Mouse (Mus musculus) spleen, postnatal 14 days (tissue): Measurements from ENCODE around the gene Nos2.
"Not testable (repeated sequence)": the region's sequence is repeated elsewhere in the genome, so short reads cannot be mapped to it uniquely, and the experiment has no call there.

Experiments
- DNase-seq, 2 experiments: peaks; one replicate each; pipeline ENCODE4 v3.0.0; 2021 to 2022; ENCODE audit warnings: low spot score in 2 of 2

Gene Nos2

DNA sequence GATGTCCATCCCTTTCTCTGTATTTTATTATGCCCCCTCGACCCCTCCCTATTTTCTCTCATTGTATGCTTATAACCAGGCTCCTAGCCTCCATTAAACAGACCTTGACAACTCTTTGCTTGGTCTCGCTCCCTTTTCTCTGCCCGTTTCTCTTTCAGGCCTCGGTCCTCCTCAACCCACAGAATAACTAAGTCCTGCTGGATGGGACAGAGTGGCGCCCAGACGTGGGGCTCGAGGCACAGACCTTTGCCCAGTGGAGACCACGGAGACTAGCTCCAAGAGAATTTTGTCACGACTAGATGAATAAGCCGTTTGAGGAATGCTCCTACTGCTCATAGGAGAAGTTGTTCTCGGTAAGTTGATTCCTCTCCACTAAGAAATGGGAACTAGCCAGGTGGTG, 68.6 kb downstream of the Nos2 start:
- DNase-seq = not testable (repeated sequence)

DNA sequence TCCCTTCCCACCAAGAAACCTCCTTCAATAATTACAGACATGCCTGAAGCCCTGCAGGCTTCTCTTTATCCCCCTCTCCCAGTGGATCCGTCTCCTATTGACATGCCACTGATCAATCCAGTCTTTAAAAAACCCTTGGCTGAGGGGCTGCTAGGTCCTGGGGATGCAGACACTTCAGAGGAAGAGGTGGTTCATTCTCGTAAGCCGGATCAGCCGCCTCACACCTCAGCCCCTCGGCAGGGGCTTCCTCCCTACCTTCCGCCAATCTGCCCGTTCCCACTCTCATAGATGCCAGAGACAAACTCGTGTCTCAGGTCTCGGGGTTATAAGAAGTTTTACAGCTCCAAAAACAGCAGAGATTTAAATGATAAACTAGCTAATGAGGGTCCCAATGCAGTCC, 69.5 kb downstream of the Nos2 start:
- no peak for DNase-seq

DNA sequence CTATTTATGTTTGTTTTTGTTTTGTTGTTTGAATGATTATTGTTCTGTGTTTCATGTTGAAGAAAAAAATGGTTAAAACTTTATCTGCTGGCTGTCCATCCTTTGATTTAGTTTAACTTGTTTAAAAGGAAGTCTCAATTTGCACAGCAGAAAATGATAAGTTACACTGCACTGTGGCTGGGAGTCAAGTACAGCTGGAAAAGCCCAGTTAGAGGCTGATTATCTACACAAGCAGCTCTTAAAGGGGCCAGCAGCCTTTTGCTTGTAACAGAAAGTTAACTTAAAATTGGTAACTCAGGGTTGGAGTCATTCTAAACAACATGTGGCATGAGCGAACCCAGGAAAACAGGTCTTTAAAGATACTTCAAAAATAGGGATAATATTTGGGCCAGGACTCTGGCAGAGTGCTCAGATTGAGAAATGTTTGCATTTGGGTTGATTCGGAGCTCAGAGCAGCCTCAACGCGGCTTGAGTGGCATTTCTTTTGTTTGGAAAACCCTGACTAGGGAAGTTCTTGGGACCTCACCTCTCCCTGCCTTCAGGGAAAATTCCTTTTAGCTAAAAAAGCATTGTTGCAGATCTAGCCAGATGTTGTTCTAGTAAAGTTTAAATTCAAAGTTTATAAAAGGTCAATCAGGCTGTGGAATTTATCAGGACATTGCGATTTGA, 70.4 kb downstream of the Nos2 start:
- DNase-seq = not testable (repeated sequence)

DNA sequence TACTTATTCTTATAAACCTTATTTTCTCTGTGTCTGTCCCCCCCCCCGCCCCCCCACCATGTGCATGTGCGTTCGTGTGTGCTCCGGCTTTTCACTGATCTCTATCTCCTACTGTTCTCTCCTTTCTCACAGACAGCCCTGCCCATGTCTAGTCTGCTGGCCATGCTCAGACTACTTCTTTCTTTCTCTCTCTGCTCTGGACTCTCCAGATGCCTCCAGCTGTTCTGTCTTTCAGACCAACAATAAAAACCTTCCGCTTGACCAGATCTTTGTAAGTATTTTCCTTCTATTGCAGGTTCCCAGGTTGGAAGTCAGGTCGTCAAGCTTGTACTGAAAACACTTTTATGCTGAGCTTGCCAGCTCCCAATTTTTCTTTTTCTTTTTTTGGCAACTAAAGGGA, 78.5 kb downstream of the Nos2 start:
- DNase-seq = no peak

DNA sequence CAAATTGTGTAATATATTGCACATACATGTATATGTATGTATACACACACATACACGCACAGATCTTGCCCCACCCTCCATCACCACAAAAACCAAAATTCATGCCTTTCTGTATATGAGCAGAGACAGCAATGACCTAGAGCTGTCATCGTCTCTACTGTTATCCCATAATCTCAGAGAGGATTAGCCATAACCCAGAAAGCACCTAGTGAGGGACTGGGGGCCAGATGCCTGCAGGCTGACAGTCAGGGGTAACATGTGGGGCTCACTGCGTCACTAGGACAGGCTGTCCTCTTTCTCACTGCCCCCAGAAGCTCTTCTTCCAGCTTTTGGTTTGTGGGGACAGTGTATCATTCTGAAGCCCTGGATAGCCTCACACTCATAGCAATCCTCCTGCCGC, 81.3 kb downstream of the Nos2 start:
- no peak for DNase-seq

DNA sequence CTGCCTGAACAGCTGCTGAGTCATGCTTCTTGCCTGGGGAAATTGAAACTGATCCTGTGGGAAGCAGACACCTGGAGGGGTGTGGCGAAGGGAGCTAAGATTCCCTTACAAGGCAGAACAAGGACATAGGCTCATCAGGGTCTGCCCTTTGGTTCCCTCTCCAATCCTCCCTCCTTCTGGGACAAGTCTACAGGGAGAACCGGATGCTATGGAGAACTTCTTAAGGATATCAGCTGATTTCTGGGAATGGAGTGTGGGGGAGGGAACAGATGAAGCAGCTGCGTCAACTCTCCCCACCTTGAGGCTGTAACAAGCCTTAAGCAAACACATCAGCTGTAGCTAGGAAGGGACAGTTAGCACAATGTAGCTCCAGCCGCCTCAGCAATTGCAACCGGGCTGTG, 82.0 kb downstream of the Nos2 start:
- DNase-seq = no peak

DNA sequence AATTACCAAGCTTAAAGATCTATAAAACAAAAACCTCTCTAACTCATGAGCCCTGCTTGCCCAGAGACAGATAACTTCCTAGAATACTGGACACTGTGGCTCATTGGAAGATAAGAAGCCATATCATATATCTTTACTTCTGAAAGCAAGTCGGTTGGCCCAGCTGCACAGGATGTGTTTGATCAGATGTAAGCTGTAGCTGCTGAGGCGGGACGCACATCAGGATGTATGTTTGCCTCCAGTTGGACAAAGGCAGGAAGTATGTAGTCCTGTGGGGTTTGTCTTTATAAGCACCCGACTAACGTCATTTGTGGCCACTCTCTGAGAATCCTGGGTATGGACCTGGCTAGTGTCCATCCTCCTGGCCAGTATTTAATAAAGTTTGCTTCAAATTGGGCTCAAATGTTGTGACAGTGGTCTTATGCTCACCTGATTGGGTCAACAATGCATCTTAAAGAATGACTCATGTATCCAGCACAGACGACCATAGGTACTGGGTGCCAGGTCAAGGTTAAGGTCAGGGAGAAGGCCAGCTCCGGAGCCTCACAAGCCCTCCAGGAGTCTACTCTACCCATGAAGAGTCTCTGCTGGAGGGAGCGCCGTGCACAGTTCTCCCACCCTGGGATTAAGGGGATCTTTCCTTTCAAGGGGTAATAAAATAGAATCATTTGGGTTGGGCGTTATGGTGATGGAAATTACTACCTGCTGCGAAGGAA, 82.6 kb downstream of the Nos2 start:
- DNase-seq = no peak

DNA sequence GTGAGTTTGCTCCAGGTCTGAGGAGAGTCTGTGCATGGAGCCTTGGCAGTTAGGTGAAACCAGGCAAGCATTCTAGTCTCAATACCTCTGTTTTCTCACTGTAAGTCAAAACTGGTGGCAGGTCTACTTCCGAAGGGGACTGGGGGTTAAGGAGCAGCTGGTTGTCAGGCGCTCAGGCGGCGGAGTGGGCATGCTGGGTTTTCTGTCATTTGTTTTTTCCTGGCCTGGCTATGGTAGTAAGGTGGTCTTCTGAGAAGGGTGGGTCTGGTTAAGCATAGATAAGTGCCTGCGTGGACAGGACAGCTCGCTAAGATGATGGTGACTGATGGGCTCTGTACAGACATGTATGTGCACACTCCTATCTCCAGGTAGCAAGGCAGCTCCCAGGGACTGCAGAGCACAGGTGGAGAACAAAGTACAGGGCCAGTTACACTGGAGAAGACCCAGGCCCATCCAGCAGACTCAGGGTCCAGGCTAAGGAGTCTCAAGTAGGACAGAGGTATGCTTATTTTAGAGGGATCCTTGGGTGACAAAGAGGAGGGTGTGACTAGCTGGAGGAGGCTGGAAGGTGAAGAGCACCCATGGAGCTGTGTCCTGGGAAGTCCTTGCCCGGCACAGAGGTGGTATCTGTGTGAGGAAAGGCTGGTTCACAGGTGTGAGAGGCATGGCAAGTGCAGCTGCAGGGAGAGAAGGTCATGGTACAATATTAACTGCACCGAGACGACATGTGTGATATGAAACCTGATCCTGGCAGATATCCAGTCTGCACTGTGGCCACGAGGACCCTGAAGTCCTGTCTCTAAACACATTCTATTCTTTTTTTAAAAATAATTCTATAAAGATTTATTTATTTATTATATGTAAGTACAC, 83.4 kb downstream of the Nos2 start:
- DNase-seq = no peak

DNA sequence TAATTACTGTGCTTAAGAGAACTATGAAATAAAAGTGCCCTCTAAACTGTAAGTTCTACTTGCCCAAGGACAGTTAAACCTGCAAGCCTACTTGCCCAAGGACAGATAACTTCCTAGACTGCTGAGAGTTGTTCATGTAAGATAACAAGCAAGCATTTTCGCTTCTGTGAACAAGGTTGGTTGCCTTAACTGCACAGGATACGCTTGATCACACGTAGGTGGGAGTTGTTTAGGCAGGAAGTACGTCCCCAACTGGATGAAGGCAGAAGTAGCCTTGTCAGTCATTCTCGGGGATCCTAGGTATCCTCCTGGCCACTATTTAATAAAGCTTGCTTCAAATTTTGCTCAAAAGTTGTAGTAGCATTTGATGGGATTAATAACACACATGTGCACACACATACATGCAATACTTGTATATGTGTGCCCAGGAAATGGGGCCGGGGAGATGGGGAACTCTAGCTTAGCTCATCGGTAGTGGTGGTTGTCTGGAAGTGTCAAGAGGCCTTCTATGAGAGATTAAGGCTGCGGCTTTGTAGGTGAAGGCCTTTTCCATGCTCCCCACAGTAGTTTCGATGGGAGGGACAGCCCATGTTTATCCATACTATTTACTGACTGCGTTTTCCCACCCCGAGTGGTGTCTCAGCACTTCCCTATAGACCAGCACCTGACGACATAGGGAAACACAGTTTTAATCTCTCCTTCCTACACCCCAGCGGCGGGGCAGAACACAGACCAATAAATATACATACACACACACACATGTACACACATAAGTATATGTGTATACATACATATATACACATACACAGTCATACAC, 85.2 kb downstream of the Nos2 start:
- no peak for DNase-seq

DNA sequence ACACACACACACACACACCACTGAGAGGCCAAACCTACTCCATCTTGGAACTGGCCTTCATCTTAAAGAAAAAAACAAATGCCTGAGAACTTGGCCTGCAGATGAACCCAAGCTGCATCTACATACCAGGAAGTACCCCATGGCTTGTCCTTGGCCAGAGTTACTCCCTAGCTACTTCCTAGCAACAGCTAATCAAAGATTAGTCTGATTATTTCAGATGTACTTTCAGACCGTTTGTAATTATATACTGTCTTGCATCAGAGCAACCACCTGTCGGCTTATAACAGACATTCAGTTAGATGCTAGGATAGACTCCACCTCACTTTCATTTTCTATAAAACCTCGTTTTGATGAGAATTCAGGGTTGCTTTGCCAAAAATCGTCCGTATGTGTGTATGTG, 85.8 kb downstream of the Nos2 start:
- no peak for DNase-seq

DNA sequence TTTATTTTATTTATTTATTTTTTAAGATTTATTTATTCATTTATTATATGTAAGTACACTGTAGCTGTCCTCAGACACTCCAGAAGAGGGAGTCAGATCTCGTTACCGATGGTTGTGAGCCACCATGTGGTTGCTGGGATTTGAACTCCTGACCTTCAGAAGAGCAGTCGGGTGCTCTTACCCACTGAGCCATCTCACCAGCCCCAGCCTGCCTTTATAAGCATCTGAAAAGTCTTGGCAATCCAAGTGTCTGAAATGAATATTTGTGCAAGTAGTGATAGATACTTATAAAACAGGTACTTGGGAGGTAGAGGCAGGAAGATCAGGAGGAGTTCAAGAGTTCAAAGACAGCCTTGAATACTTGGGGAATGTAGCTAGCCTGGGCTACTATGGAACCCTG, 86.8 kb downstream of the Nos2 start:
- DNase-seq = not testable (repeated sequence)

DNA sequence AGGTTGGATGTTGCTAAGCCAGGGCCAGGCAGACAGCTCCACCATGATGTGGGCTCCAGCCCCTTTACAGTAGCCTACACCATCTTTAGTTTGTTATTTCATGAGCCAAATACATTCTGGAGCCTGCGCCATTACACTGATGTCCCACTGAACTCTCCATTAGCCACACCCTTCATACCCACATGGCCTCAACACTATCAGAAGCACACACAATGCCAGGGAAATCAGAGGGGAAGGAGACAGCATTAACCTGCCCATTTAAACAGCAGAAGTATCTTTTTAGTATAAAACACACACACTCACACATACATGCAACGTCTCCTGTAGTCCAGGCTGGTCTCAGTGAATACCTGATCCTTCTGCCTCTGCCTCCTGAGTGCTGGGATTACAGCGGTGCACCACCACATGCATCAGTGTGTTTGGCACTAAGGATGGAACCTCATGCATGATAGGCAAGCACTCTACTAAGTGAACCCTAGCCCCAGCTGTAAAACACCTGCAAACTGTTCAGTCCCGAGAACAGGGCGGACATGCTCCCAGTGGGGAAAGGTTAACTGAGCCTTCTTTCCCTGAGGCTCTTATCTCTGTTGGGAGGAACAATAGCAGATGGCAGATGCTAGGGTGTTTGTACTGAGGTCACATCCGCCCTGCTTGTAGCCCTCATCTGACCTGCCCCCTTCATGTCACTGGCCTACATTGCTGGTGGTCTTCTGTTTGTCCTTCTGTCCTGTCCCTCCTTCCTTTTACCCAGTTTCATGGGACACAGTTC, 87.6 kb downstream of the Nos2 start:
- no peak for DNase-seq

DNA sequence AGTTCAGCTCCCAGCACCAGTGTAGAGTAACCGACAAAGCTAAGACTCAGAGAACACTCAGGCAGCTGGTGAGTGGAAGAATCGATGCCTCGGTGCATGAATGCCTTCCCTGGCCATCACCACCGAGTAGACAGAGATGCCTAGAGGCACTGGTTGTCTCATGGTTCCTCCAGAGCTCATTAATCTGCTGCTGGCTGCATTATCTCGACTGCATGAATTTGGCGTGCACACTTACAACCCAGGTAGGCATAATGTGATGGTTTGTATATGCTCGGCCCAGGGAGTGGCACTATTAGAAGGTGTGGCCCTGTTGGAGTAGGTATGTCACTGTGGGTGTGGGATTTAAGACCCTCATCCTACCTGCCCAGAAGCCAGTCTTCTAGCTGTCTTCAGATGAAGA, 88.3 kb downstream of the Nos2 start:
- DNase-seq = no peak
